Mouse (Mus musculus) G1E (cell line): ENCODE data around the gene Cdc42bpb.

ENCODE experiments used
- CTCF ChIP-seq: IDR thresholded peaks from 2 replicates; pipeline ENCODE4 v1.5.1; 2012; ENCODE audit warnings: low read depth, low read length, inconsistent platforms, mixed read lengths
- GATA1 ChIP-seq: IDR thresholded peaks from 2 replicates; pipeline ENCODE4 v1.6.1; 2012; ENCODE audit warnings: borderline replicate concordance, low read length, inconsistent platforms, mixed read lengths
- GATA2 ChIP-seq: IDR thresholded peaks from 2 replicates; pipeline ENCODE4 v1.6.1; 2012; ENCODE audit warnings: low read depth, low read length, inconsistent platforms, borderline replicate concordance
- POLR2AphosphoS5 ChIP-seq: IDR thresholded peaks from 2 replicates; pipeline ENCODE4 v1.6.1; 2012; ENCODE audit warnings: low read depth, low read length, inconsistent platforms; ENCODE audit not compliant: insufficient replicate concordance
- TAL1 ChIP-seq: conservative IDR thresholded peaks from 2 replicates; pipeline ENCODE4 v1.6.1; 2012; ENCODE audit warnings: low read depth, low read length, inconsistent platforms, mixed read lengths

- TF ChIP-seq CTCF (no peak), GATA1 (no peak), TAL1 (no peak), GATA2 (no peak), POLR2AphosphoS5 (no peak)
Observed at GRCm38 (mm10) chr12:111409583-111409982, 32.1 kb upstream of the Cdc42bpb start.
